Mouse (Mus musculus) skeletal muscle tissue, adult 2 months (tissue): ENCODE measurements around the gene Tarm1.

Experiments used
- DNase-seq: peaks from one replicate; pipeline ENCODE4 v3.0.0-alpha.2; 2012; ENCODE audit warnings: low read depth, low spot score

Tarm1 gene

DNA sequence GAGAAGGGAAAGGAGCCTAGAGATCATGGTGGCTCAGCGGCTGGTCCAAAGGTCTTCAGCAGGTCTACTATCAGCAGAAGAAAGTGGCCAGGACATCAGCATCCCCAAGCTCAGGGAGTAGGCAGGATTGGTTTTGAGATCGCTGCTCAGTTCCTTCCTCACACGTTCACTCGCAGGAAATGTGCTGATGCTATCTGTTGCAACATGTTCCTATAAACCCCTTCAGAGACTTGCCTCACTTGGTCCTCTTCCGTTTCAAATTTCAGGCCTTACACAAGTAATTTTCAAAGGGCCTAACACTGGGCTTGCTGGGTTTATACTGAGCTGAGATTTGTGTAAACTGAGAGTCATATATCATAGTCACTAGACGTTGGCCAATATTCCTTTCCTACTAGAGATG, at the start of gene Tarm1:
Tarm1 (minus strand) TSS at position 186 of the 400 bp plus-strand sequence.
- no peak for DNase-seq

DNA sequence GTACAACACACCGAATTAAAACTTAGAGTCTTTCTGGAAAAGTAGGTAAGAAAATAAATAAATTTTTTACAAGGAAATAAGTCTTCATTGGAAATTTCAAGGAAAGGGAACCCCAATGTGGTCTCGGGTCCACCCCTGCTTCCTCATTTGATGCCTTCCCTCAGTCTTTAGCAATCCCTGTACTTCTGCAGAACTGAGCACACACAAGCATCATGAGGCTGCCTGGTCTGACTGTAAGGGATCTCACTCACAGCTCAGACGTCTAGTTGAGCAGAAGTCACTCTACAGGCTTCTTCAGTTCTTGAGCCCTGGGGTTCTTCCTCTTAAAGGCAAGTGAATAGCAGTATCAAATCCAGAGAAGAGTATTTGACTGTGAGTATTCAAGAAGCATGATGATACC, 3.5 kb upstream of the Tarm1 start:
- DNase-seq, result no peak

DNA sequence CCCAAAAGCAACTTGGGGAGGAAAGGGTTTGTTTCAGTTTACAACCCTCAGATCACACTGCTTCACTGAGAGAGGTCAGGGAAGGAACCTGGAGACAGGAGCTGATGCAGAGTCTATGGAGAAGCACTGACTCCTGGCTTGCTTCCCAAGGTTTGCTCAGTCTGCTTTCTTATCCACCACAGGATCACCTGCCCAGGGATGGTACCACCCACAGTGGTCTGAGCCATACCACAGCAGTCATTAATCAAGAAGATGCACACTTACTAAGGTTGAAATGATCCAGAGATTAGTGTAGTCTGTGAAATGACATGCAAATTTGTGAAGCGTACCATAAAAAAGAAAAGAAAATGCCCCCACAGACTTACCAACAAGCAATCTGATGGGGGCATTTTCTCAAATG, 2.0 kb downstream of the Tarm1 start:
- DNase-seq, result no peak

DNA sequence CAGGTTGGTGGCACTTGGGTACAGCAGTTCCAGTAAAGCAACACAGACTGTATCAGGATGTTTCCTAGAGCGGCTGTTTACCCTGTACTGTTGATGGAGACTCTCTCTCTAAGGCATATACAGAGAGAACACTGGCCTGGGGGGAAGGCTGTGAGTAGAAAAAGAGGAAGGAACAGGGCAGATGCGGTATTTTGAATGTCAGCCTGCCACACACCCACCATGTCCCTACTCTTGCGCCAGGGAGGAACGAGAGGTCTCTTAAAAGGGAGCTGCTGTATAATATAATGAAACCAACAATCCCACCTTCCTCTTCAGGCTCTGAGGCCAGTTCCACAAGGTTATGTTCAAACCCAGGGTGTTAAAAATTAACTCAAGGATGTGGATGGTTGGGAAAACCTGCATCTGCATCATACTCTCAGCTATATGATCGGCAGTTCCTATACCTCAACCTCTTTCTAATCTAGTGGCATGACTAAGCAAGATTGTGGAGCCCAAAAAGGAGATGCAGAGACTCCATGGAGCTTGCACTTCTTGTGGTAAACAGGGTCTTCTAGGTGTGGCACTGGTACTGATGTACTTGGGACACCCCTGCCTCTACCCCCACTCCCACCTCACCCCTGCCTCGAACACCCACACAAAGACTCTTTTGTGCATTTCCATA, 20.3 kb downstream of the Tarm1 start:
- DNase-seq, result no peak

DNA sequence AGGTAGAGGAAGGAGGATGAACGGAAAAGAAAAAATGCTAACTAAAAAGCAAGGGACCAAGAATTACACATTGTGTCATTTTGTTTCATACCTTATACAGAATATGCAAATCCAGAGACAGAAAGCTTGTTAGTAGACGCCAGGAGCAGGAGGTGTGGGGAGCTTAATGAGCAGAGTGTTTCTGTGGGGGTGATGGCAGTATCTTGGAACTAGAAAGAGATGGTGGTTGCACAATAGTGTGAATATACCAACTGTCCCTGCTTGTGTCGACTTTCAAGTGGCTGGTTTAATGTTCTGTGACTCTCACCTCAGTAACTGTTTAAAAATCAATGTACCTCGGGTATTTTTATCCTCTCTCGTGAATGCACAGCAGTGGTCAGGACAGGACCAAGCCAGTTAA, 25.7 kb downstream of the Tarm1 start:
- DNase-seq, result no peak

DNA sequence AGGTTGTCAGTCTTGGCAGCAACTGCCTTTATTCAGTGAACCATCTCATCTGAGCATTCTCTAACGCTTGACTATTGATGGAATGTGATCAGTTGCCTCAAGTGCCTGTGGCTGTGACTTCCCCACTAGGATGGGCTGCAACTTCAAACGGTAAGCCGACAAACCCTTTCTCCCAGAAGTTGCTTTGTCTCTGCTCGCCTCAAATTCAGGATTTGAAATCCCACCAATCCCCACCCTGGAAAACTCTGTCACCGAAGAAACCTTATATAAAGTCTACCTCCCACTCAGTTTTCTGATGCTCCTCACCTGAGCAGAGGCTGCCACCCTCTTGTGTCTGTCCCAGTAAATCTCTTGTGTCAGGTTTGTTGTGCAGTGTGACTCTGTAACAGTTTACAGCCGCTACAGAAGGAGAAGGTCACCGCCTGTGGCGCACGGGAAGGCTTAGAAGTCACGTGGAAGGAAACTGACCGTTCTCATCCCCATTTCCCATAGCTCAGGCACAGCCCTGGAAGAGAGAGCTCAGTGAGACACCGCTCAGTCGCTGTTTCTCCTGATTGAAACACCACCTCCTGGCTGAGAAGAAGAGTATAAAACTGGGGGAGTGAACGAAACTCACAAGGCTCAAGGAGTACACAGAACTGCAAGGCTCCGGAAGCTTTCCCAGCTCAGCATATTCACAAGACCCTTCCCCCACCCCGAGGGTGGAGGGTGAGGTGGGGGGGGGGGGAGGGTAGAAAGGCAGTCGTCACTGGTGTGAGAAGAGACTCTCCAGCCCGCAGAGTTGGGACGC, 27.9 kb downstream of the Tarm1 start:
- no peak for DNase-seq

DNA sequence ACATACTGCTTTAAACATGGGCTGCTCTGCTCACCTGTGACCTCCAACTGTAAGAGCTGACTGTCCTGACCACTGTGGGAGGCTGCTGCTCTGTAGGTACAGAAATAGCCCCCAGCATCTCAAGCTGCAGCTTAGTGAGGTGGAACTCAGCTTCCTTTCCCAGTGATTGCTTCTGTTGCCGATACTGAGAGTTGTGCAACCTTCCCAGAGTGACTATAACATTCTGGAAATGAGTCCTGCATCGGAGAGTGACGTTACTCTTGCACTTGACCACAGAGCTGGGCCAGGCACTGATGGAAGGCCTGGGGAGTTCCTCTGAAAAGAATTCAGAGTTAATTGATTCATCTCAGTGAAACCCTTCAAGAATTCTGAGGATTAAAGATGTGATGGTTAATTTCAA, 29.6 kb downstream of the Tarm1 start:
- DNase-seq, result no peak

DNA sequence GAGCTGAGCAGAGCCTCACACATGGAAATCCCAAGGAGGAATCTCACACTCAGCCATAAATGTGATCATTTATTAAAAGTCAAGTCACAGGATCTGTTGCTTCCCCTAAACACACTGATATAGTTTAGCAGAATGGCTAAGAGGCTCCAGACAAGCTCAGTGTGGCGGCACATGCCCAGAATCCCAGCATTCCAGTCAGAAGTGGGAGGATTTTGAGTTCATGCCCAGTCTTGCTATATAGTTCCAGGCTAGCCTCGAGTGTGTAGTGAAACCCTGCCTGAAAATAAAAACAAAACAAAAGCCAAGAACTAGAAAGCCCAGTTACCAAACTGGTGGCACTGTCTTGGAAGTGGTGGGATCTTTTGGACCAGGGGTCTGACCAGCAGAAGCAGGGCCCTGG, 33.8 kb downstream of the Tarm1 start:
- no peak for DNase-seq

DNA sequence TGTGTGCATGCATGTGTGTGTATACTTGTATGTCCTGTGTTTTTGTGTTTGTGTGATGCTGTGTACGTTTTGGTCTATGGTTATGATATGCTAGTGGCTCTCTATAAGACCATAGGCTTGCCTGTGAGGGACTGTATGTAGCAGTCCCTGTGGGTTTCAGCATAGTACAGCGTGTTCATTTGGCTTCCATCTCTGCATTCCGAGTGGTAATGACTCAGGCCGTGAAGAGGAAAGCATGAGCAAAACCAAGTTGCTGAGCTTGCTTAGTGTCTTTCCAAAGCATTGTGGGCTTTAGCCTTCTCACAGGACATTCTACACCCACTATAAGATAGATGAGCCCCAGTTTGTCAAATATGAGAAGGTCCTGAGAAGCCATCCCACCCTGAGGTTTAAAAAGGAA, 39.1 kb downstream of the Tarm1 start:
- no peak for DNase-seq

DNA sequence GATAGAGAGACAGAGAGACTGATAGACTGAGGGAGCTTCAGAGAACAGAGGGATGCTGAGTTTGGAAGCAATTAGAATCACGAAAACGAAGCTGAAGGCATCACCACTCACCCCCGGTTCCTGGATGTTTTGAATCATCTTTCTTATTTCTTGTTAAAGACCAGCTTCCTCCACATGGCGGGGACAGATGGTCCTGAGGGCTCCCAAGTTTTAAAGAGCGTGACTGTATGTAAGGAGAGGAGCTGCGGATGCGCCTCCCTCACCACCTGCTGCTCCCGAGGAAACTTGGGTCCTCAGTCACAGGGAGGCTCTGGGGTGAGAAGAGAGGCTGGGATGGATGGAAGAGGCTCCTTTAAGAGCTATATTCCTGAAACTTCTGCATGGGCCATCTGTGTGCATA, 42.2 kb downstream of the Tarm1 start:
- no peak for DNase-seq

DNA sequence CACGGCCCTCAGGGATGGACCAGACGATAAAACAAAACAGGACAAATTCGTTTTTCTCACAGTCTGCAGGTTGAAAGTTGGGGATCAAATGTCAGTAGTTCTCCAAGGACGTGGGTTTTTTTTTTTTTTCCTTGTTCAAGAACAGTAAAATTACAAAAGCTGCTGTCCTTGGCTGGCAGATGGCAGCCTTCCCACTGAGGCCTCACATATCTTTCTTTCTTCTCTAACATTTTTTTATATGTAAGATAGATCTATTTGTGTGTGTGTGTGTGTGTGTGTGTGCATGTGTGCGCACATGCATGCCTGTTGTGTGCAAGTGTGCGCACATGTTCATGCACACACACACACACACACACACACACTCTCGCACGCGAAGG, 44.6 kb downstream of the Tarm1 start:
- DNase-seq, result no peak

DNA sequence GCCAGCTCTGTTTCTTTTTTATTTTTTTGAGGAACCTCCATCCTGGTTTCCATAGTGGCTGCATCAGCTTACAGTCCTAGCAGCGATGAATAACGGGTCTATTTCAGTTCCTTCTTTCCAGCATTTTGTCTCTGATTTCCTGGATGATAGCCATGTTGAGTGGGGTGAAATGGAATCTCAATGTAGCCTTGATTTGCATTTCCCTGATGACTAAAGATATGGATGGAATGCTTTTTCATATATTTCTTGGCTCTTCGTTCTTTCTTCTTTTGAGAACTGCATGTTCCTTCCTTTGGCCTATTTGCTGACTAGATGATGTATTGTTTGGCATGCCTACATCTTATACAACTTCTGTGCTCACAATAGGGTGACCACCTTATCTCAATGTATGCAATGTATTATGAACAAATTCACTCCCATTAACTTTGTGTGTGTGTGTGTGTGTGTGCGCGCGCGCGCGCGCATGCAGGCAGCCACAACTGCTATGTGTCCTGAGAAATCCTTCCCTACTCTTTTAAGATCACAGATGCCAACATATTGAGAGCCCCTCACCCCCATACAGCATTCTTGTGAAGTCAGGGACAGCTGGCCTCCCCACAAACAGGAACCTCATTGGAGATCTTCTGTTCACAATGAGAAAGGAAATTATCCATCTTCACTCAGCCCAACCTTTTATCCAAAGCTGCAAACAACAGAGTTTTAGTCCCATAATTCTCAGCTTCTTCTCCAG, 45.1 kb downstream of the Tarm1 start:
- DNase-seq, result no peak

DNA sequence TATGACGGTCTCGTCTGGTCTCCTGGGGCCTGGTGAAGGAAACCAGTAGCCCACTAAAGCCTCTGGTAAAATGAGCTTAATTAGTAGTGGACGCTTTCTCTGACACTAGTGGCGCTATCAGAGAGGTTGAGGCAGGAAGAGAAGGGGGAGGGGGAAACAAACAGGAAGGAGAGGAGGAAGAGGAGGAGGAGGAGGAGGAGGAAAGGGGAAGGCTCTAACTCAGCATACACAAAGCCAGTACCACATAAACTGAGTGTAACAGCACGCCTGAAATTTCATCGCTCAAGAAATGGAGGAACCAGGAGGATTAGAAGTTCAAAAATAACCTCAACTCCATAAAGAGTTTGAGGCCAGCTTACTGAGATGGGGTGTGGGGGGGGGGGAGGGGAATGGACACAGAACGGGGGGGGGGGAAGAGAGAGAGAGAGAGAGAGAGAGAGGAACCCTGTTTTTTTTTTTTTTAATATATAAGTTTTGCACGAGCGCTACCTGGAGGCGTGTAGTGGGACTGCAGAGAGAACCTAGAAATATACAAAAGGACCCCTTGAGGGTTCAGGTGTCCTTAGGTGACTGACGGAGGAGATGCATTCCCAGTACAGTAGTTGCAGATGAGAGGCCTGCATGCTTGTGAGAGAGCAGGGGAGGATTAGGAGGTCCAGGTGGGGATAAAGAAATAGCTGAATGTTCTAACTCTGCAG, 48.8 kb downstream of the Tarm1 start:
- no peak for DNase-seq

DNA sequence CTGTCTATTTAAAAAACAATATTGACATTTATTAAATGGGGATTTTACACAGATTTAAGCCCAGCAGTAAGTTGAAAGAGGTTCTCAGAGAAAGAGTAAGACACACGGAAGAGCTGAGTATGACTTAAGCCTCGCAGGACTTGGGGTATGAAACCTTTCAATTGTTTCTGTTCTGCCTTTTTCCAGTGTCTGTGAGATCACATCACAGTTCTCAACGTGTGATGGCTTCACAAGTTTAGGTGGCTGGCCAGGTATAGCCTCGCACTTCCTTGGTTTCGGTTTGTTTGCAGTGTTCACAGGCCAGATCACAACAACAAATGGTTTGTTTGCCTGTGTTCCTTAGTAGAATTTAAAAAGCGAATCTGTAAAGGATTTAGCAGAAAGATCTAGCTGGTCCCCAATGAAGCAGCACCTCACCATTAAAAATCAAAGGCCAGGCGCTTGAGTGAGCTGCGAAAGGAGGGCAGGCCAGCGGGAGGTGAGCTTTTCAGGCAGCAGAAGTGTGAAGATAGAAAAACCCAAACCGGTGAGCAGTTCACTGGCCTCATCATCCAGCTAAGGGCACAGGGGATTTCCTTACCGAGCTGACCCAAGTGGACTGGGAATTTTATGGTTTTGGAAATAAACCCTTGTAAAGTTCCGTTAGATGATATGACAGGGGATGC, 49.5 kb downstream of the Tarm1 start:
- no peak for DNase-seq

DNA sequence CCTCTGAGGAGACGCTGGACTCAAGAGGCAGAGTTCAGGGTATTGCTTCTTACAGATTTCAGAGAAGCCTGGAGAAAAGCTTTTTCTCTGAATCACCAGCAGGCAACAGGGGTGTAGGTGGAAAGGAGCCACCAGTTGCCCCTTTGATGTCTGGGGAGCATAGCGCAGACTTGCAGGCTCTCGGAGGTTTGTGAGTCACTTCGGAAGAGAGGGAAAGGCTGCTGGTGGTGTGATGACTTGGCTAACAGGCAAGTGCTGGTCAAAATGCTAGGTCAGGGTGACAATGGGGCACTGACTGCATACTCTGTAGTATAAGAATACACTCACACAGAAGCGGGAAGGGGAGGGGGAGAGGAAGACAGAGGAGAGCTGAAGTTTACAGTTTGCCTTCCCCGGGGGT, 51.3 kb downstream of the Tarm1 start:
- no peak for DNase-seq

DNA sequence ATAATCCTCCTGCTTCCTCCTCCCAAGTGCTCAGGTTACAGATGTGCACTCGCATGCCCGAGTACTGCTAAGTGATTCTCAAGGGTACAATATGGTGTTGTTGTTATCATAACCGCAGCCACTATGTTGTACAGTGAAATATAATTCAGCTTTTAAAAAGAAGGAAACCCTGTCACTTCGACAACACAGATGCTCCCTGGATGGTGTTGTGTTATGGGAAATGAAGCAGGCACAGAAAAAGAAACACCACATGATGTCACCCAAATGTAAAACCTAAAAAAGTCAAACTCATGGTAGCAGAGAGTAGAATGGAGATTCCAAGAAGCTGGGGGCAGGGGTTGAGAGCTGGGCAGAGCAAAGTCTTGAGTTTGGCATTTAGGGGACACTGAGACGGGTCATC, 51.8 kb downstream of the Tarm1 start:
- DNase-seq, result no peak

DNA sequence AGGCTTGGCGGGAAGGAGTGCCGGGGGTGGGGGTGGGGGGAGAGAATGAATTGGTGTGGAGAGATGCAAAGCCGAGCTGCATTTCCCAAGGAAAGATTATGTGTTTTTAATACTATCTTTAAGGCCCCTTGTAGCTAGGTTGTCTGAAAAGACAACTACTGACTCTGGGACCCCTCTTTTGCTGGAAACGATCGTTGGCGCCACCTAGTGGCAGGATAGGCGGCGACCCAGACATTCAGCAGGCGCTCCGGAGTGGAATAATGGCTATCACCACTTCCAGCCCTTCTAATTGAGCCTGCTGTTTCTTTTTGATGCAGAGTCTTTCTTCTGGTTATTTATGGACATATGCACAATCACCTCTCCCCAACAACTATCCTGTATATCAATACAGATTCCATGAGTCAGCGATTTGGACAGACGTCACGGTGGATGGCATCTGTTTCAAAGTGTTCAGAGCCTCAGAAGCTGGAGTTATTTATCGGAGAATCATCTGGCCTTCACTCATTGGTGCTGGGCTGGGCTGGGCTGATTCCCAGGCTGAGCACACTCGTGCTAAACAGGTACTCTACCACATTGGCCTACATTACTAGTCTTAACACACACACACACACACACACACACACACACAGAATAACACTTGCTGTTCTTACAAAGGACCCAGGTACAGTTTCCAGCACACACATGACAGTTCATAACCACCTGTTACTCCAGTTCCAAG, 53.5 kb downstream of the Tarm1 start:
- peak; percentile 27 for DNase-seq

DNA sequence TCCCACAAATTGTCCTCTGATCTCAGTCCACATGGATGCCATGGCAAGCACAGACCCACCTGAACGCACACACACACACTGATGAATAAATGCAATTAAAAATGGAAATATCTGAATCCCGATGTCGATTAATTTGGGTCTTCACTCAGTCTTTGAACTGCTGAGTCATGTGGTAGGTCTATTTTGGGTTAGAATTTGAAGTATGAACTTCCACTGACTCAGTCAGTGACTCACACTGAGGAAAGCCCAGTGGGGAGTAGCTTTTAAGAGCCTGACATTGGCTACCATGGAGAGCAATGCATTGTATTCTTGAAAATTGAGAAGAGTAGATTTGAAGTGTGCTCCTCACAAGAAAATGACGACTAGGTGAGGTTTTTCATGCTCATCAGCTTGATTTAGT, 55.4 kb downstream of the Tarm1 start:
- no peak for DNase-seq

DNA sequence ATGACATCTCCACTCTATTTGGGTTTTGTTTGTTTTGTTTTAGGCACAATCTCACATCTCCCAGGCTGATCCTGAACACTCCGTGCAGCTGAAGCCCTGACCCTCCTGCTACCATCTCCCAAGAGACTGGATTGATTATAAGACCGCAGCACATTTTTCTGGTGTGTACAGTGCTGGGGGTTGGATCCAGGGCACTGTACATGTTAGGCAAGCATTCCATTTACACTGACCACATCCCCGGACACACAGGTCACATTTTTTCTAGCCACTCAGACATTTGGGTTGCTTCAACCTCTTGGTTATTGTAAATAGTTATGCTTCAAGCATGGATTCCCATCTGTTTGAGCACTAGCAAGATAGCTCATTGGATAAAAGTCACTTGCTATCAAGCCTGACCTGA, 55.8 kb downstream of the Tarm1 start:
- no peak for DNase-seq

DNA sequence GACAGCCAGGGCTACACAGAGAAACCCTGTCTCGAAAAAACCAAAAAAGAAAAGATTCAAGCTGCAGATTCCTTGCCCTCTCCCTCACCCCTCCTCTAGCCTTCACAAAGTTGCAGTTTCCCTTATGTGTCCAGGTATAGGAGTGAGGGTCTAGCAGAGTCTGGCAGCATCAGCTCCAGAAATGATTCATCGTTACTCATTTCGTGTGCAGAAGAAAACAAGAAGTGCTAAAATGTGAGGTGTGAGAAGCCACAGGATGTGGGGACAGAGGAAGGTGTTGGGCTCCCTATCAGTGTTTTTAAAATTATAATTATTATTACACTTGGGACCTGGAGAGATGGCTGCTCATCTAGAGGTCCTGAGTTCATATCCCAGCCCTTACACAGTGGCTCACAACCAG, 57.7 kb downstream of the Tarm1 start:
- no peak for DNase-seq

DNA sequence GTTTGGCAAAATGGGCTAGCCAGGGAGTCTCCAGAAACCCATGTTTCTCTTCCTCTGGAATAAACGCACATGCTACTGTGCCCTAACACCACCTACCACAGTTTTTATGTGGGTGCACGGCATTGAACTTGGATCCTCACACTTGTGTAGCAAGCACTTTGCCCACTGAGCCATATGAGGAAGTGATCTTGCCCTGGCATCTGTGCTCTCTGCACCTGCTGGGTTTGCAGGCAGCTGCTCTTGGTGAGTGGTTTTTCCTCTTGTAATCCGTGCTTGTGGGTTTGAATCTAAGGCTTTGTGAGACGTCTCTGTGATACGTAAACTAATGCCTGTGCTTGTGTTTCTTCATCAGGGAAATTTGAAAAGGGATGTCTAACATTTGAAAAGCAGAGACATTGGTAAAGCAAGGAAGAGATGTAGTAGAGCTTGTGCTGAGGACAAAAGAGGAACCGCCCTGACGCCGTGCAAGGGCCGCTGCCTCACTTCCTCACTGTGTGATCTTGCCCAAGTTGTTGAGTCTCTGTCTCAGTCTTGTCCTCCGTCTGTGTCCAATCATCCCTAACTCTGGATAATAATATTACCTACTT, 59.9 kb downstream of the Tarm1 start:
- DNase-seq, result no peak
